Mouse (Mus musculus): ENCODE measurements at regions not wholly inside any gene's neighbourhood (a gene's known extent, or its start where the extent isn't known, plus 50 kb on each side); places are given as distances from the start of the nearest gene placed in this dataset.

DNA sequence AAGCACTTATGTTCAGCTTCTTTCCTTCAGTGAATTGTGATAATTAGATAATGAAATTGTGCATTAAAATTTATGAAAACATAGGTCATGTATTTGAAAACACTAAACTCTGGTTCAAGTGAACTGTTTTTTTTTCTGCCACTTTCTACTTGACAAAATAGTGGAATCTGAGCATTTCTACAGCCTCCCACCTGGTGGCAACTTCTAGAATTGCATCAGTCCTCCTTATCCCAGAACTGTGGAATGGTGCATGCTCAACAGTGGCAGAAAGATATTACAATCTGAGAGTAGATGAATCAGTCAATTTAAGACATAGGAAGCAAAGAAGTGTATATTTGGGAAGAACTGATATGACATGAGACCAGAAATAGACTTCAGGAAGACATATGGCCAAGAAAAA, 84.1 kb upstream of the Gm28269 start:
- peak; percentile 4 for DNase-seq (ENCODE audit: low read depth, low spot score)

DNA sequence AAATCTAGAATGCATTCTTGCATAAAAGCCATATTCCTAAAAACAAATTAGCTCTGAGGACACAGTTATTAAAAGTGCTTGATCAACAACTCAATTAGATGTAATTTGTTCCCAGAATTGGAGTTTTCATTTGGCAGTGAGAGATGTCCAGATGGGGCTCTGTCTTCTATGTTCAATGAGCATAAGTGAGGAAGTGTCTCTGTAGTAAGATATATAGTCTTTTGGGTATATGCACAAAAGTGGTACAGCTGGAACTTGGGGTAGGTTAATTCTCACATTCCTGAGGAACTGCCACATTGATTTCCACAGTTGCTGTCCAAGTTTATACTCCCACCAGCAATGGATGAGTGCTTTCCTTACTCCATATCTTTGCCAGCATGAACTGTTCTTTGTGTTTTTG, 64.3 kb upstream of the Gm28269 start:
- no peak for DNase-seq (ENCODE audit: low read depth, low spot score)

DNA sequence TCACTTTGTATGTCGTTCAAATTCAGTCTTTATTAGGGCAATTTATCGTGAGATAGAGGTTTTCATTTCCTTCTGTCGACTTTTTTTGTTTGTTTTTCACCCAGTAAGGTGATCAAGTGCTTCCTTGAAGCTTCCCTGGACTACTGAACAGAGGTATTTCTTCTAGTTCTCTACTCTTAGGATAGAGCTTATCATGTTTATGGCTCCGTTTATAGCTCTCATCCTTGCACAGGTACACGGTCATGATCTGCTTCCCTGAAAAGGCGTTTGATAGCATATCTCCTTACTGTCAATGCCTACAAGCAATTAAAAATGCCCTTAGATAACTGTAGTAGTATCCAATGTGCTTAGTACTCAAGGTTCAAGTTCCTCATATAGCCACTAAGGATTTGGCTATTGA, 56.9 kb upstream of the Gm28269 start:
- DNase-seq (ENCODE audit: low read depth, low spot score): no peak

All from embryo, embryonic 11.5 days (tissue).